Mouse (Mus musculus): ENCODE measurements around the gene Fermt3.

The Fermt3 gene

GRCm38 (mm10) chr19:6972247-6972917, 46.9 kb downstream of the Fermt3 start:
- no peak for DNase-seq (ENCODE audit: low read depth, low spot score)

DNA sequence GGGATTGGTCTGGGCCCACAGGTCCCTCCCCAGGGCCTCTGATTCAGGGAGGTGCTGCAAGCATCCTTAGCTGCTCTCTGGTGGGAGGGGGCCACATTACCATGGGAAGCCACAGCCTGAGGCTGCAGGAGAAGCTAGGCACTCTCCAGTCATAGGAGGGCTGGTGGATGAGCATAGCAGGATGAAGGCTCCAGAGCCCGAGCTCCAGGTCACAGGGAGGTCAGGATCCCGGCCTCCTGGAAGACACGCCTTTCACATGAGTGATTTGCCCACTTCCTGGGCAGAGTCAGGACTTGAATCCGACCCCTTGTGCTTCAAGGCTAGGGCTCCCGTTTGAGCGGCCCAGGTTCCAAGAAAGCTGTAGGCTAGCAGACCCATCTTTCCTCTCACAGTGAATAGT, 47.6 kb downstream of the Fermt3 start:
- DNase-seq (ENCODE audit: low read depth, low spot score), result no peak

GRCm38 (mm10) chr19:6970460-6971085, 48.7 kb downstream of the Fermt3 start:
- DNase-seq (ENCODE audit: low read depth, low spot score), result no peak

GRCm38 (mm10) chr19:6969665-6970381, 49.4 kb downstream of the Fermt3 start:
- DNase-seq (ENCODE audit: low read depth, low spot score), result no peak

DNA sequence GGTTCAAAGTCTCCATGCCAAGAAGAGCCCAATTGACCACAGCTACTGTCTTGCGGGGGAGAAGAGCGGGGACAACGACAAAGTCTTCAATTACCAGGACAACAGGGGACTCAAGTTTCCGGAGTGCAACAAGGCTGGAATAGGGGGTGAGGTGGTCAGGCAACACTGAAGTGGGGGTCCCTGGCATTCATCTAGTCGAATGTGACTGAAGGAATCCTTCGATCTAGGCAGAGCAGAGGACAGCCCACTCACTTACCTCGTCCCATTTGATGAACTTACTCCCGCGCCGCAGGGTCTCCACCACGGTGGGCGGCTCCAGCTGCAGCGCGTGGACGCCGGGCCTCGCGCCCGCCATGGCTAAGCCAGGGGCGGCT, 50.0 kb downstream of the Fermt3 start:
- no peak for DNase-seq (ENCODE audit: low read depth, low spot score)

GRCm38 (mm10) chr19:6968491-6969271, 50.6 kb downstream of the Fermt3 start:
- DNase-seq (ENCODE audit: low read depth, low spot score), result no peak

GRCm38 (mm10) chr19:6956461-6956860, 62.8 kb downstream of the Fermt3 start:
- no peak for DNase-seq (ENCODE audit: low read depth, low spot score)

DNA sequence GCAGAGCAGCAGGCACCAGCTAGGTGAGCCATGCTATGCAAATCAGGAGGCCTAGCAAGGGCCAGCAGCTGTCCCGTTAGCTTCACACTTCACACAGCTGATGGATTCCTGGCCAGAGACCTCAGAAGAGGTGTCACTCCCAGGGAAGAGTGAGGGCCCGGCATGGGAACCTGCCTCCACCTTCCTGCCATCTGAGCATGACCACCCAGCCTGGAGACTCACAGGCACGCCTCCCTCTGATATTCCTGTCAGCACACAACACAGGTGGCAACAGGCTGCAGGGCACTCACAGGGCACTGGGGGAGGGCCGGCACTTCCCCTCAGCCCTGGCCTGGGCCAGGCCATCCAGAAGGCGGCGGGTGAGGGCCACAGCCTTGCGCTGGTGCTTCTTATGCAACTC, 63.8 kb downstream of the Fermt3 start:
- DNase-seq (ENCODE audit: low read depth, low spot score), result no peak

GRCm38 (mm10) chr19:6954046-6954445, 65.2 kb downstream of the Fermt3 start:
- no peak for DNase-seq (ENCODE audit: low read depth, low spot score)

DNA sequence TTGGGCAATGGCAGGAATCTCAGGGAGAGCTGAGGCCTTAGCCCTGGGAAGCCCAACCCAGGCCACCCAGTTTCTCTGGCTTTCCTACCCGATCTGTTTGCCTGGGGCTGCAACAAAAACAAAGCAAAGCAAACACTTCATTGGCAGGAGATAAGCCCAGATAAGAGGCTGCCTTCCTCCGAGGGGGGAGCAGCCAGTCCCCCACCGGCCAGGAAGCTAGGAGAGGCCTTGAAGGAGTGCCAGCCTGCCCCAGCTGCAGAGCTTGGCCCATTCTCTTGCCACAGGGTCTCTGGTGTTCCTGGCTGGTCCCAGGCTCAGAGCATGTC, 66.6 kb downstream of the Fermt3 start:
- DNase-seq (ENCODE audit: low read depth, low spot score), result no peak

- DNase-seq (ENCODE audit: low read depth, low spot score), result peak; percentile 87
These were observed 67.1 kb downstream of the Fermt3 start for GRCm38 (mm10) chr19:6951994-6952711.

DNA sequence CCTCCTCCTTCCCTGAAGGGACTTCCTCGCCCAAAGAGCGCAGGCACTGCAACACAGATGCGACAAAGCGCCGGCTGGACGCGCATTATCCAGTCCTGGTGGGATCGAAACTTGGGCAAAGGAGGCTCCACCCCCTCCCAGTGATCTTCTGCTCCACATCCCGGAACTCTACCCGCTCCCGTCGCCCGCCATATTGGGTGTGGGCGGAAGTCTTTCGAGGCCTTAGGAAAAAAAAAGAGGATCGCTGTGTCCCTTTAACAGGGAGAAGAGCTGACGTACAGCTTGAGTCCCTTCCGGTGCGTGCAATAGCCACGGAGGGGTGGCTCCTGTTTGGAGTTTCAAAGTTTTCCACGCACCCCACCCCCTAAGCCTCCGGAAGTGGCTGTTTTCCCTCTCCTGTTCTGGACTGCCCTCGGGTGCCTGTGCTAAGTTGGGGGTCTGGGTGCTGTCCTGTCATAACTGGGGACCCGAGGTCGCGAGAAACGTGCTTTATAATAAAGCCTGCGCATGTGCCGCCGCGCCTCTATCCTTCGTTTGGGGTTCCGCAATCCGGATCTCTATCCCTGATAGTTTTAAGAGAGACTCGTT, 67.8 kb downstream of the Fermt3 start:
- DNase-seq (ENCODE audit: low read depth, low spot score), result peak; percentile 94

DNA sequence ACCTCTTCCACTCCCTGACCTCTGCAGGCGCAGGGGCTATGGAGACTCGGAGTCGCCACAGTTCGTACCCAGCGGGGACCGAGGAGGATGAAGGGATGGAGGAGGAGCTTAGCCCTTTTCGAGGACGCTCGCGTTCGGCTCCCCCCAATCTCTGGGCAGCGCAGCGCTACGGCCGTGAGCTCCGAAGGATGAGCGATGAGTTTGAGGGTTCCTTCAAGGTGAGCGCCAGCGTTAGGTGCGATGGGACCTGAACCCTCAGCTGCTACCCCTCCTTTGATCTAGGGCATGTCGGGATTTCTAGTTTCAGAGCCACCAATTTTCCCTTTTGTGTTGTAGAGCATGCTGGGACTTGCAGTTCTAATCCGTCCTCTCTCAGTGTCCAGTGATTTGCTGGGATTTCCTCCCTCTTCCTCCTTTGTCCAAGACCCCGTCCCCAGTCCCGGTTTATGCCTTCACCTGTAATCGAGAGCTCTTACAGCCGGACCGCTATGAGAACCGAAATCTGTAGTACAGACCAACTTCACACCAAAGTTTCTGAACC, 68.6 kb downstream of the Fermt3 start:
- DNase-seq (ENCODE audit: low read depth, low spot score), result peak; percentile 51

DNA sequence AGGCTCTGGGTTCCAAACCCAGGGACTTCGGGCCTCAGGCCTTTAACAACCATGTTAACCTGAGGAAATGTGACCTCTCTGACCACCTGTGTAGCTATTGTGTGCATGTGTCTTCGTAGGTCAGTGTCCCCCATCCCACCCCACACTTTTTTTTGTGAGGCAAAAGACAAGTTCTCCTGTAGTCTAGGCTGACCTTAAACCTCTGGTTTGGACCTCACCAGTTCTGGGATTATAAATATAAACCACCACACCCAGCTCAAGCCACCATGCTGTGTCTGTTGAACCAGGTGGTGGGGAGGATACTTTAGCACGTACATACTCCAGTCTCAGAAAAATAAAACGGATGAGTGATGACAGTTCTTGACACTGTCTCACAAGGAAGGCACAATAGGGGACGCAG, 69.3 kb downstream of the Fermt3 start:
- no peak for DNase-seq (ENCODE audit: low read depth, low spot score)

DNA sequence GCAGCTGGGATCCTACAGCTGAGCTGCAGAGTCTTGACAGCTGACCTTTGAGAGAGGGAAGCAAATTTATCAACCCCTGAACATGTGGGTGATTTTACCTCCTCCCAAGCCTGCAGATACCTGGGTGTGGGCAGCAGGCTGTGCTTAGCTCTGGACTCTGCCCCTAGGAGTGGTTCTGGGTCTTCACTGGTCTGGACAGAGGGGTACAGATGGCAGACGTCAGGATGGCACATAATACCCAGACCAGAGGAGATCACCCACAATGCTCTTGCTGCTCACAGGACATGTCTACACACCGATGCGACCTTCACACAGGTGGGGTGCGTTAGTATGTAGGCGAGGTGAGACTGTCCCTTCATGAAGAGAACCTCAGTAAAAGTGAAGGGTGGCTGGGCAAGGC, 69.7 kb downstream of the Fermt3 start:
- DNase-seq (ENCODE audit: low read depth, low spot score), result no peak

Data from skeletal muscle tissue, adult 2 months (tissue).